17 mouse cellular contexts compared by ENCODE assay signal in genomic region chr6:120841754-120842153, GRCm38 (mm10). TPM values are rescaled to one million over a fixed set of nuclear protein-coding genes. Genes with fewer than 3 reads are reported as not detected.
DNase-seq lines count a peak whose midpoint lies in the region; ATAC-seq and TF ChIP-seq lines count a peak whose summit lies in the region.
"Had no signal": no experiment of that assay in that cellular context is flagged by ENCODE, and none has a peak within 500 bp of the region (broad histone marks: within the 10 kb centered on the region; RNA-seq: fewer than 3 reads in every experiment).

No protein-coding gene starts in this region.

- DNase-seq in heart, postnatal 10 days, result no peak
- peak; percentile 11 for DNase-seq in NIH3T3 (ENCODE audit: low read depth)
- DNase-seq in liver, postnatal 0 days, result no peak
- no peak for DNase-seq in frontal cortex, postnatal 25 days (ENCODE audit: low spot score in 2 of 2)
- DNase-seq in urinary bladder, postnatal 14 days (ENCODE audit: low spot score), result no peak
- DNase-seq: adrenal gland, postnatal 10 days; cerebellum, adult 8-10 months; gastrocnemius, postnatal 25 days; kidney, adult 9 months; kidney, postnatal 36 days; lung, postnatal 14 days; thymus, adult 2 months had no signal

- intact Hi-C loops in heart, postnatal 10 days (cut with DNase I), result no loop called here

- no peak overlapping the region for H3K9ac ChIP-seq in heart, embryonic 16.5 days (ENCODE audit: low read length)
- H3K9ac ChIP-seq in liver, postnatal 0 days (replicated peaks), result no peak overlapping the region
- H3K9ac ChIP-seq: neural tube, embryonic 12.5 days; stomach, embryonic 15.5 days had no signal

- peaks cover 13% of the 10 kb centered on the region for H3K4me1 ChIP-seq in heart, embryonic 16.5 days (ENCODE audit: control insufficient read depth, insufficient read depth, low read length)
- H3K4me1 ChIP-seq in erythroblast, embryonic 14.5 days (ENCODE audit: control insufficient read depth), result peaks cover 66% of the 10 kb centered on the region
- H3K4me1 ChIP-seq in liver, postnatal 0 days (ENCODE audit: insufficient read depth), result peaks cover 11% of the 10 kb centered on the region

- peaks cover 3% of the 10 kb centered on the region; the same call in 1 of the 2 replicates for H3K9me3 ChIP-seq in heart, embryonic 16.5 days (replicated peaks; ENCODE audit: control insufficient read depth, low read length)
- peaks cover 3% of the 10 kb centered on the region; the same call in 1 of the 2 replicates for H3K9me3 ChIP-seq in erythroblast, embryonic 14.5 days (ENCODE audit: control insufficient read depth, low read length)
- H3K9me3 ChIP-seq in liver, postnatal 0 days (ENCODE audit: low read length), result no peaks in the 10 kb centered on the region
- H3K9me3 ChIP-seq: neural tube, embryonic 12.5 days; stomach, embryonic 15.5 days had no signal

- TF ChIP-seq CTCF in liver, postnatal 0 days (IDR thresholded peaks at IDR 0.05; ENCODE audit: low read depth), result no peak

- H3K36me3 ChIP-seq in heart, embryonic 16.5 days (ENCODE audit: control insufficient read depth, insufficient read depth), result peaks cover 7% of the 10 kb centered on the region; the same call in 1 of the 2 replicates
- H3K36me3 ChIP-seq in erythroblast, embryonic 14.5 days (ENCODE audit: control insufficient read depth), result peaks cover 78% of the 10 kb centered on the region
- H3K36me3 ChIP-seq in liver, postnatal 0 days (replicated peaks; ENCODE audit: insufficient read depth, low read length), result peaks cover 10% of the 10 kb centered on the region; the same call in 1 of the 2 replicates

- ATAC-seq in heart, embryonic 16.5 days (replicated peaks; ENCODE audit: extremely low read depth, insufficient read depth, low FRiP score), result 0 out of 2 replicates have a peak, but pooled peaks have one; percentile 39
- ATAC-seq in liver, postnatal 0 days, result peak; percentile 57
- no peak for ATAC-seq in monocyte, adult 5-6 weeks (replicated peaks; ENCODE audit: insufficient number of reproducible peaks, low FRiP score, low TSS enrichment, poor library complexity, severe bottlenecking)

- 64% methylated on average over 5 of the region's 5 CpGs for whole genome bisulfite sequencing in heart, embryonic 16.5 days
- WGBS in liver, postnatal 0 days (ENCODE audit: insufficient replicate concordance), result 64% methylated on average over 5 of the region's 5 CpGs

- H3K27me3 ChIP-seq in heart, embryonic 16.5 days (ENCODE audit: control insufficient read depth, insufficient read depth, low read length), result no peaks in the 10 kb centered on the region
- H3K27me3 ChIP-seq in erythroblast, embryonic 14.5 days (ENCODE audit: control insufficient read depth), result no peaks in the 10 kb centered on the region
- no peaks in the 10 kb centered on the region for H3K27me3 ChIP-seq in liver, postnatal 0 days (ENCODE audit: insufficient read depth, low read length)
- H3K27me3 ChIP-seq: neural tube, embryonic 12.5 days; stomach, embryonic 15.5 days had no signal

- no peak overlapping the region for H3K4me3 ChIP-seq in heart, embryonic 16.5 days (ENCODE audit: low read length)
- H3K4me3 ChIP-seq in erythroblast, embryonic 14.5 days (replicated peaks), result peak overlapping the region; percentile 37
- no peak overlapping the region for H3K4me3 ChIP-seq in liver, postnatal 0 days (ENCODE audit: low read depth, low read length)
- H3K4me3 ChIP-seq: neural tube, embryonic 12.5 days; stomach, embryonic 15.5 days had no signal

- 0 out of 2 replicates have a peak overlapping the region, but pooled peaks have one; percentile 12 for H3K4me2 ChIP-seq in heart, embryonic 16.5 days (ENCODE audit: low read depth, low read length)
- peak overlapping the region; percentile 20; the same call in 1 of the 2 replicates for H3K4me2 ChIP-seq in liver, postnatal 0 days (ENCODE audit: low read depth, low read length)
- H3K4me2 ChIP-seq: neural tube, embryonic 12.5 days; stomach, embryonic 15.5 days had no signal

- TF ChIP-seq EP300 in liver, postnatal 0 days (IDR thresholded peaks at IDR 0.05; ENCODE audit: low read depth), result peak; percentile 94

- peak overlapping the region; percentile 56 for H3K27ac ChIP-seq in heart, embryonic 16.5 days (ENCODE audit: low read length)
- peak overlapping the region; percentile 42; the same call in 1 of the 2 replicates for H3K27ac ChIP-seq in liver, postnatal 0 days (ENCODE audit: low read depth)
- H3K27ac ChIP-seq: neural tube, embryonic 12.5 days; stomach, embryonic 15.5 days had no signal

RNA-seq across cellular contexts. Expression of gene Bcl2l13, which starts 5.7 kb away (rescaled TPM):
- 26.1 and 32.2 TPM in 2 replicates for polyA plus RNA-seq in heart, embryonic 16.5 days (2015; fragmentation: Nextera tagmentation; extraction: Ambion mirVana)
- 10 to 100 TPM; 78.0 to 89.4 TPM for total RNA-seq in heart, postnatal 10 days (2021)
- polyA plus RNA-seq in erythroblast, embryonic 14.5 days (2012), result 15.0 and 17.5 TPM in 2 replicates
- polyA plus RNA-seq in liver, postnatal 0 days (2015; fragmentation: Nextera tagmentation; extraction: Ambion mirVana), result 18.4 and 20.4 TPM in 2 replicates
- total RNA-seq in monocyte, adult 5-6 weeks (2017), result 14.5 to 17.4 TPM (median 16.4 TPM) in 3 replicates

RNA-seq across cellular contexts. Expression of gene Atp6v1e1, which starts 19.2 kb away (rescaled TPM):
- 138 and 146 TPM in 2 replicates for polyA plus RNA-seq in heart, embryonic 16.5 days (2015; fragmentation: Nextera tagmentation; extraction: Ambion mirVana)
- 100 to 1,000 TPM; 168 to 172 TPM for total RNA-seq in heart, postnatal 10 days (2021)
- 19.0 and 20.2 TPM in 2 replicates for polyA plus RNA-seq in erythroblast, embryonic 14.5 days (2012)
- polyA plus RNA-seq in liver, postnatal 0 days (2015; fragmentation: Nextera tagmentation; extraction: Ambion mirVana), result 193 and 199 TPM in 2 replicates
- total RNA-seq in monocyte, adult 5-6 weeks (2017), result 188 to 275 TPM (median 228 TPM) in 3 replicates
